Mouse (Mus musculus) kidney, embryonic 14.5 days (tissue): Measurements from ENCODE around the gene Ccl9. TPM values are rescaled to one million over a fixed set of nuclear protein-coding genes. Genes with fewer than 3 reads are reported as not detected.

Source experiments
- ATAC-seq: fragments of 200-750 bp; cut with Nextera tagmentation; 2 replicates; pipeline ENCODE4 v1.8.0; 2017; ENCODE audit warnings: moderate number of reproducible peaks, mild to moderate bottlenecking, moderate TSS enrichment, moderate library complexity; ENCODE audit not compliant: low FRiP score, low TSS enrichment
- H3K27ac ChIP-seq: fragments of 300-500 bp; sonication (generic); 2 replicates; pipeline ENCODE4 v1.5.1; 2014; ENCODE audit warnings: low read depth, mild to moderate bottlenecking, low read length, moderate library complexity, mixed read lengths
- H3K27me3 ChIP-seq: fragments of 300-500 bp; sonication (generic); 2 replicates; pipeline ENCODE4 v1.6.1; 2014; ENCODE audit warnings: mild to moderate bottlenecking, low read length; ENCODE audit not compliant: control insufficient read depth, insufficient read depth
- H3K36me3 ChIP-seq: fragments of 300-500 bp; sonication (generic); 2 replicates; pipeline ENCODE4 v1.6.1; 2014; ENCODE audit warnings: low read length, mixed read lengths; ENCODE audit not compliant: control insufficient read depth, insufficient read depth
- H3K4me1 ChIP-seq: fragments of 300-500 bp; sonication (generic); 2 replicates; pipeline ENCODE4 v1.6.1; 2014; ENCODE audit warnings: low read length, mixed read lengths; ENCODE audit not compliant: control insufficient read depth, insufficient read depth
- H3K4me2 ChIP-seq: fragments of 300-500 bp; sonication (generic); replicated peaks from 2 replicates; pipeline ENCODE4 v1.6.1; 2014; ENCODE audit warnings: low read depth, mild to moderate bottlenecking, low read length
- H3K4me3 ChIP-seq: fragments of 300-500 bp; sonication (generic); 2 replicates; pipeline ENCODE4 v1.5.1; 2014; ENCODE audit warnings: mild to moderate bottlenecking, low read length
- H3K9ac ChIP-seq: fragments of 300-500 bp; sonication (generic); 2 replicates; pipeline ENCODE4 v1.6.1; 2014; ENCODE audit warnings: low read depth, mild to moderate bottlenecking, low read length, moderate library complexity
- H3K9me3 ChIP-seq: fragments of 300-500 bp; sonication (generic); 2 replicates; pipeline ENCODE4 v1.6.1; 2016; ENCODE audit warnings: low read length; ENCODE audit not compliant: control insufficient read depth
- WGBS: fragments of 180-500 bp; shearing (Covaris S2); extraction: QIAGEN DNeasy Blood & Tissue Kit; methylation state at CpG from one replicate; pipeline ENCODE4 v1.1.7; 2014; 5-methylcytosine and 5-hydroxymethylcytosine counted together
- polyA plus RNA-seq: library from polyadenylated mRNA; unstranded; fragments of >200 nt; fragmentation: Nextera tagmentation; extraction: Ambion mirVana; gene quantifications from 2 replicates; pipeline ENCODE4 v1.2.1, GENCODE M21; 2014

The Ccl9 gene
- polyA plus RNA-seq, 1 experiment from 2014 or later = 3.1 TPM

- Histone ChIP-seq H3K27me3 (no peaks in the 10 kb centered on the region), H3K9ac (no peak overlapping the region), H3K27ac (no peak overlapping the region), H3K4me3 (no peak overlapping the region), H3K9me3 (no peaks in the 10 kb centered on the region), H3K4me1 (no peaks in the 10 kb centered on the region), H3K36me3 (no peaks in the 10 kb centered on the region), H3K4me2 (no peak overlapping the region)
- 87% methylated on average over 3 of the region's 3 CpGs for WGBS
- no peak for ATAC-seq
Measured at GRCm38 (mm10) chr11:83603399-83603798, 25.0 kb upstream of the Ccl9 start.

GRCm38 (mm10) chr11:83600576-83600975 lies 22.1 kb upstream of the Ccl9 start:
- no peak for ATAC-seq

GRCm38 (mm10) chr11:83598991-83599390 lies 20.6 kb upstream of the Ccl9 start:
- Histone ChIP-seq H3K4me3 (no peak overlapping the region), H3K27ac (no peak overlapping the region), H3K9me3 (no peaks in the 10 kb centered on the region), H3K9ac (no peak overlapping the region), H3K36me3 (no peaks in the 10 kb centered on the region), H3K4me2 (no peak overlapping the region), H3K4me1 (no peaks in the 10 kb centered on the region), H3K27me3 (no peaks in the 10 kb centered on the region)
- WGBS = 76% methylated on average over 3 of the region's 3 CpGs
- no peak for ATAC-seq

More at GRCm38 (mm10) chr11:83600576-83600975, 22.1 kb upstream of the Ccl9 start:
- no peak overlapping the region for H3K27ac ChIP-seq
- H3K4me2 ChIP-seq = no peak overlapping the region
- no peaks in the 10 kb centered on the region for H3K4me1 ChIP-seq
- no peaks in the 10 kb centered on the region for H3K36me3 ChIP-seq
- no peaks in the 10 kb centered on the region for H3K9me3 ChIP-seq
- H3K9ac ChIP-seq = no peak overlapping the region
- no peak overlapping the region for H3K4me3 ChIP-seq
- no peaks in the 10 kb centered on the region for H3K27me3 ChIP-seq
- WGBS = 56% methylated on average over 2 of the region's 2 CpGs

GRCm38 (mm10) chr11:83598207-83598837 lies 19.9 kb upstream of the Ccl9 start:
- Histone ChIP-seq H3K27ac (no peak overlapping the region), H3K4me3 (no peak overlapping the region), H3K4me2 (no peak overlapping the region), H3K9me3 (no peaks in the 10 kb centered on the region), H3K9ac (no peak overlapping the region), H3K27me3 (no peaks in the 10 kb centered on the region), H3K36me3 (no peaks in the 10 kb centered on the region), H3K4me1 (no peaks in the 10 kb centered on the region)
- ATAC-seq = no peak
- 74% methylated on average over 3 of the region's 3 CpGs for WGBS

- Histone ChIP-seq H3K27ac (no peak overlapping the region), H3K9me3 (no peaks in the 10 kb centered on the region), H3K27me3 (no peaks in the 10 kb centered on the region), H3K36me3 (no peaks in the 10 kb centered on the region), H3K4me1 (no peaks in the 10 kb centered on the region), H3K9ac (no peak overlapping the region), H3K4me2 (no peak overlapping the region), H3K4me3 (no peak overlapping the region)
- WGBS = 93% methylated on average over 7 of the region's 7 CpGs
- no peak for ATAC-seq
Measured at GRCm38 (mm10) chr11:83597796-83598195, 19.4 kb upstream of the Ccl9 start.

GRCm38 (mm10) chr11:83595669-83596455 lies 17.4 kb upstream of the Ccl9 start:
- 77% methylated on average over 7 of the region's 7 CpGs for WGBS
- no peaks in the 10 kb centered on the region for H3K27me3 ChIP-seq
- ATAC-seq = no peak

GRCm38 (mm10) chr11:83593453-83593852 lies 15.0 kb upstream of the Ccl9 start:
- H3K9ac ChIP-seq = no peak overlapping the region
- H3K4me1 ChIP-seq = no peaks in the 10 kb centered on the region
- no peak overlapping the region for H3K4me3 ChIP-seq
- H3K36me3 ChIP-seq = no peaks in the 10 kb centered on the region
- no peaks in the 10 kb centered on the region for H3K27me3 ChIP-seq
- H3K27ac ChIP-seq = no peak overlapping the region
- WGBS = 87% methylated on average over 5 of the region's 5 CpGs
- H3K4me2 ChIP-seq = no peak overlapping the region
- no peaks in the 10 kb centered on the region for H3K9me3 ChIP-seq
- no peak for ATAC-seq

More at GRCm38 (mm10) chr11:83595669-83596455, 17.4 kb upstream of the Ccl9 start:
- H3K27ac ChIP-seq = no peak overlapping the region
- no peaks in the 10 kb centered on the region for H3K36me3 ChIP-seq
- H3K4me1 ChIP-seq = no peaks in the 10 kb centered on the region
- H3K4me3 ChIP-seq = no peak overlapping the region
- H3K9ac ChIP-seq = no peak overlapping the region
- no peaks in the 10 kb centered on the region for H3K9me3 ChIP-seq
- no peak overlapping the region for H3K4me2 ChIP-seq

- H3K4me3 ChIP-seq = no peak within 1 kb of the TSS
- no peak within 1 kb of the TSS for H3K9ac ChIP-seq
- WGBS = 53% methylated on average over 2 of the region's 2 CpGs
- no peaks in the 10 kb centered on the region for H3K9me3 ChIP-seq
- H3K4me2 ChIP-seq = no peak within 1 kb of the TSS
- no peaks in the 10 kb centered on the region for H3K4me1 ChIP-seq
- no peak for ATAC-seq
- H3K27me3 ChIP-seq = no peaks in the 10 kb centered on the region
- no peaks in the 10 kb centered on the region for H3K36me3 ChIP-seq
- H3K27ac ChIP-seq = no peak within 1 kb of the TSS
Measured at GRCm38 (mm10) chr11:83592853-83593252, 14.4 kb upstream of the Ccl9 start, which contains the start of gene Ccl6. Gene Ccl6 (minus strand): TSS chr11:83593087.

- H3K4me3 ChIP-seq = no peak overlapping the region
- H3K27me3 ChIP-seq = no peaks in the 10 kb centered on the region
- ATAC-seq = no peak
- no peaks in the 10 kb centered on the region for H3K9me3 ChIP-seq
- no peaks in the 10 kb centered on the region for H3K36me3 ChIP-seq
- WGBS = 82% methylated on average over 2 of the region's 2 CpGs
- H3K27ac ChIP-seq = no peak overlapping the region
- H3K9ac ChIP-seq = no peak overlapping the region
- peaks cover 7% of the 10 kb centered on the region; the same call in 1 of the 2 replicates for H3K4me1 ChIP-seq
- no peak overlapping the region for H3K4me2 ChIP-seq
Measured at GRCm38 (mm10) chr11:83584232-83584631, 5.8 kb upstream of the Ccl9 start.
